Mouse (Mus musculus) lung, postnatal 0 days (tissue): ENCODE measurements around the gene Ppp6r2. TPM values are rescaled to one million over a fixed set of nuclear protein-coding genes. Genes with fewer than 3 reads are reported as not detected.

ENCODE experiments used
- ATAC-seq: fragments of 200-750 bp; cut with Nextera tagmentation; 2 replicates; pipeline ENCODE4 v1.8.0; 2017; ENCODE audit warnings: moderate library complexity
- DNase-seq: peaks from one replicate; pipeline ENCODE4 v3.0.0-alpha.2; 2016; ENCODE audit warnings: low spot score
- H3K27ac ChIP-seq: fragments of 300-500 bp; sonication (generic); 2 replicates; pipeline ENCODE4 v1.5.1; 2014; ENCODE audit warnings: antibody characterized with exemption, mild to moderate bottlenecking, low read length, mixed read lengths
- H3K27me3 ChIP-seq: fragments of 300-500 bp; sonication (generic); replicated peaks from 2 replicates; pipeline ENCODE4 v1.6.1; 2014; ENCODE audit warnings: low read length, mixed read lengths; ENCODE audit not compliant: insufficient read depth
- H3K36me3 ChIP-seq: fragments of 300-500 bp; sonication (generic); 2 replicates; pipeline ENCODE4 v1.6.1; 2014; ENCODE audit warnings: low read length, mixed read lengths; ENCODE audit not compliant: insufficient read depth
- H3K4me1 ChIP-seq: fragments of 300-500 bp; sonication (generic); 2 replicates; pipeline ENCODE4 v1.6.1; 2014; ENCODE audit warnings: antibody characterized with exemption, low read depth, low read length, mixed read lengths; ENCODE audit not compliant: insufficient read depth
- H3K4me2 ChIP-seq: fragments of 300-500 bp; sonication (generic); replicated peaks from 2 replicates; pipeline ENCODE4 v1.6.1; 2014; ENCODE audit warnings: low read depth, mild to moderate bottlenecking, low read length, moderate library complexity, mixed read lengths
- H3K4me3 ChIP-seq: fragments of 300-500 bp; sonication (generic); 2 replicates; pipeline ENCODE4 v1.5.1; 2014; ENCODE audit warnings: low read depth, low read length
- H3K9ac ChIP-seq: fragments of 300-500 bp; sonication (generic); replicated peaks from 2 replicates; pipeline ENCODE4 v1.6.1; 2014; ENCODE audit warnings: low read depth, mild to moderate bottlenecking
- H3K9me3 ChIP-seq: fragments of 300-500 bp; sonication (generic); 2 replicates; pipeline ENCODE4 v1.6.1; 2016; ENCODE audit warnings: low read length, mixed read lengths
- CTCF ChIP-seq: IDR thresholded peaks from 2 replicates; pipeline ENCODE4 v1.5.1; 2016; ENCODE audit warnings: antibody characterized with exemption, mild to moderate bottlenecking
- EP300 ChIP-seq: IDR thresholded peaks from 2 replicates; pipeline ENCODE4 v1.6.1; 2016; ENCODE audit warnings: antibody characterized with exemption, mild to moderate bottlenecking, control low read depth
- WGBS: fragments of 180-500 bp; shearing (Covaris S2); extraction: QIAGEN DNeasy Blood & Tissue Kit; methylation state at CpG from one replicate; pipeline ENCODE4 v1.1.7; 2014; 5-methylcytosine and 5-hydroxymethylcytosine counted together
- polyA plus RNA-seq: library from polyadenylated mRNA; unstranded; fragments of >200 nt; fragmentation: Nextera tagmentation; extraction: Ambion mirVana; gene quantifications from 2 replicates; pipeline ENCODE4 v1.2.1, GENCODE M21; 2015

The Ppp6r2 gene
- polyA plus RNA-seq, 1 experiment from 2014 or later: 22.7 TPM

- Histone ChIP-seq H3K27me3 (no peaks in the 10 kb centered on the region), H3K9me3 (no peaks in the 10 kb centered on the region), H3K36me3 (no peaks in the 10 kb centered on the region), H3K4me1 (peaks cover 4% of the 10 kb centered on the region; the same call in 1 of the 2 replicates), H3K27ac (peak overlapping the region; percentile 84), H3K9ac (peak overlapping the region; percentile 86), H3K4me2 (peak overlapping the region; percentile 60), H3K4me3 (peak overlapping the region; percentile 90)
- WGBS: 5% methylated on average over 33 of the region's 35 CpGs
- peak; percentile 41 for ATAC-seq
- TF ChIP-seq CTCF (no peak), EP300 (no peak)
- DNase-seq: peak; percentile 56
Observed at GRCm38 (mm10) chr15:89211716-89212461, 536 bp downstream of the Ppp6r2 start.

- Histone ChIP-seq H3K9me3 (no peaks in the 10 kb centered on the region), H3K4me2 (peak overlapping the region; percentile 60)
- no peak for DNase-seq
Observed at GRCm38 (mm10) chr15:89212495-89212894, 1.1 kb downstream of the Ppp6r2 start.

GRCm38 (mm10) chr15:89213517-89213916 lies 2.2 kb downstream of the Ppp6r2 start:
- no peak overlapping the region for H3K4me2 ChIP-seq
- TF ChIP-seq CTCF (no peak), EP300 (no peak)
- no peak overlapping the region for H3K9ac ChIP-seq
- no peaks in the 10 kb centered on the region for H3K36me3 ChIP-seq
- H3K9me3 ChIP-seq: no peaks in the 10 kb centered on the region
- ATAC-seq (no peak), DNase-seq (no peak)
- H3K4me3 ChIP-seq: no peak overlapping the region
- no peaks in the 10 kb centered on the region for H3K27me3 ChIP-seq
- peaks cover 4% of the 10 kb centered on the region; the same call in 1 of the 2 replicates for H3K4me1 ChIP-seq
- 82% methylated on average over 3 of the region's 3 CpGs for WGBS
- no peak overlapping the region for H3K27ac ChIP-seq

More at GRCm38 (mm10) chr15:89212495-89212894, 1.1 kb downstream of the Ppp6r2 start:
- Histone ChIP-seq H3K4me1 (peaks cover 4% of the 10 kb centered on the region; the same call in 1 of the 2 replicates), H3K27ac (no peak overlapping the region), H3K9ac (no peak overlapping the region), H3K36me3 (no peaks in the 10 kb centered on the region), H3K4me3 (peak overlapping the region; percentile 90; the same call in 1 of the 2 replicates), H3K27me3 (no peaks in the 10 kb centered on the region)
- no peak for ATAC-seq
- 70% methylated on average over 6 of the region's 6 CpGs for WGBS
- TF ChIP-seq CTCF (no peak), EP300 (no peak)

- no peaks in the 10 kb centered on the region for H3K36me3 ChIP-seq
- H3K4me3 ChIP-seq: no peak overlapping the region
- no peak overlapping the region for H3K4me2 ChIP-seq
- no peak overlapping the region for H3K9ac ChIP-seq
- H3K4me1 ChIP-seq: peaks cover 4% of the 10 kb centered on the region; the same call in 1 of the 2 replicates
- no peak overlapping the region for H3K27ac ChIP-seq
- WGBS: 94% methylated on average over 3 of the region's 3 CpGs
- no peaks in the 10 kb centered on the region for H3K9me3 ChIP-seq
- DNase-seq (no peak), ATAC-seq (no peak)
- H3K27me3 ChIP-seq: no peaks in the 10 kb centered on the region
- TF ChIP-seq CTCF (no peak), EP300 (no peak)
Observed at GRCm38 (mm10) chr15:89214953-89215352, 3.6 kb downstream of the Ppp6r2 start.

GRCm38 (mm10) chr15:89215611-89216233 lies 4.4 kb downstream of the Ppp6r2 start:
- H3K9me3 ChIP-seq: no peaks in the 10 kb centered on the region
- WGBS: 85% methylated on average over 2 of the region's 2 CpGs
- no peaks in the 10 kb centered on the region for H3K36me3 ChIP-seq
- no peak overlapping the region for H3K27ac ChIP-seq
- no peak overlapping the region for H3K4me2 ChIP-seq
- DNase-seq: no peak
- H3K4me1 ChIP-seq: peaks cover 4% of the 10 kb centered on the region; the same call in 1 of the 2 replicates
- no peak for TF ChIP-seq EP300
- no peak for TF ChIP-seq CTCF
- ATAC-seq: no peak
- H3K4me3 ChIP-seq: no peak overlapping the region
- no peaks in the 10 kb centered on the region for H3K27me3 ChIP-seq
- no peak overlapping the region for H3K9ac ChIP-seq

GRCm38 (mm10) chr15:89233586-89233985 lies 22.2 kb downstream of the Ppp6r2 start:
- no peaks in the 10 kb centered on the region for H3K27me3 ChIP-seq
- no peaks in the 10 kb centered on the region for H3K4me1 ChIP-seq
- no peak overlapping the region for H3K4me3 ChIP-seq
- no peak overlapping the region for H3K9ac ChIP-seq
- WGBS: 34% methylated on average over 2 of the region's 2 CpGs
- peak; percentile 39 for DNase-seq
- no peaks in the 10 kb centered on the region for H3K9me3 ChIP-seq
- no peak for TF ChIP-seq EP300
- TF ChIP-seq CTCF: peak; percentile 49
- ATAC-seq: no peak
- no peak overlapping the region for H3K27ac ChIP-seq
- no peaks in the 10 kb centered on the region for H3K36me3 ChIP-seq
- H3K4me2 ChIP-seq: no peak overlapping the region
